Mouse (Mus musculus) myocyte (in vitro differentiated cells): ENCODE data around the gene Dlg3. TPM values are rescaled to one million over a fixed set of nuclear protein-coding genes. Genes with fewer than 3 reads are reported as not detected.
A peak's percentile ranks its signal among the peaks of the same experiment; 100 is the strongest.

Source experiments
- H3K27me3 ChIP-seq: one replicate; pipeline ENCODE4 v1.6.1; 2011; ENCODE audit not compliant: control insufficient read depth, insufficient read depth, insufficient read length
- H3K36me3 ChIP-seq: one replicate; pipeline ENCODE4 v1.6.1; 2011; ENCODE audit not compliant: control insufficient read depth, insufficient read depth
- H3K4me2 ChIP-seq: one replicate; pipeline ENCODE4 v1.6.1; 2011; ENCODE audit warnings: low read depth, control low read depth
- H3K4me3 ChIP-seq: one replicate; pipeline ENCODE4 v1.5.1; 2011; ENCODE audit warnings: mild to moderate bottlenecking, control low read depth, moderate library complexity
- H3K79me2 ChIP-seq: one replicate; pipeline ENCODE4 v1.6.1; 2011; ENCODE audit not compliant: control insufficient read depth, insufficient read depth
- H3ac ChIP-seq: one replicate; pipeline ENCODE4 v1.6.1; 2011; ENCODE audit not compliant: control insufficient read depth, insufficient read length
- CEBPB ChIP-seq: IDR thresholded peaks from 2 replicates; pipeline ENCODE4 v1.6.1; 2011; ENCODE audit warnings: mild to moderate bottlenecking, moderate library complexity; ENCODE audit not compliant: poor library complexity, insufficient read depth, severe bottlenecking
- E2F4 ChIP-seq: IDR thresholded peaks from one replicate; pipeline ENCODE4 v1.6.1; 2011; ENCODE audit warnings: mild to moderate bottlenecking, control low read depth, moderate library complexity; ENCODE audit not compliant: insufficient read depth
- MAX ChIP-seq: IDR thresholded peaks from one replicate; pipeline ENCODE4 v1.6.1; 2011; ENCODE audit warnings: low read depth, mild to moderate bottlenecking, control low read depth
- MYOD1 ChIP-seq, 3 experiments: IDR thresholded peaks; one replicate each; pipeline ENCODE4 v1.6.1; 2011; ENCODE audit warnings: control low read depth in 2 of 3, low read depth in 2 of 3, mild to moderate bottlenecking in 2 of 3, moderate library complexity in 1 of 3; ENCODE audit not compliant: insufficient read length in 2 of 3, control insufficient read depth in 1 of 3
- MYOG ChIP-seq, 3 experiments: IDR thresholded peaks; one replicate each; pipeline ENCODE4 v1.6.1; 2011; ENCODE audit warnings: control low read depth in 2 of 3, low read depth in 2 of 3, mild to moderate bottlenecking in 2 of 3; ENCODE audit not compliant: insufficient read length in 2 of 3, control insufficient read depth in 1 of 3, insufficient read depth in 1 of 3
- POLR2A ChIP-seq: IDR thresholded peaks from one replicate; pipeline ENCODE4 v1.6.1; 2011; ENCODE audit warnings: low read depth, mild to moderate bottlenecking, control low read depth, moderate library complexity; ENCODE audit not compliant: insufficient read length
- POLR2AphosphoS2 ChIP-seq: IDR thresholded peaks from one replicate; pipeline ENCODE4 v1.6.1; 2011; ENCODE audit warnings: low read depth, control low read depth; ENCODE audit not compliant: insufficient read length
- REST ChIP-seq: IDR thresholded peaks from one replicate; pipeline ENCODE4 v1.6.1; 2011; ENCODE audit warnings: mild to moderate bottlenecking, control low read depth, moderate library complexity; ENCODE audit not compliant: insufficient read depth, insufficient read length
- SRF ChIP-seq: IDR thresholded peaks from one replicate; pipeline ENCODE4 v1.6.1; 2011; ENCODE audit warnings: low read depth; ENCODE audit not compliant: control insufficient read depth, insufficient read length
- TCF12 ChIP-seq: IDR thresholded peaks from one replicate; pipeline ENCODE4 v1.6.1; 2011; ENCODE audit warnings: mild to moderate bottlenecking, control low read depth; ENCODE audit not compliant: poor library complexity, insufficient read depth, severe bottlenecking
- TCF3 ChIP-seq: IDR thresholded peaks from one replicate; pipeline ENCODE4 v1.6.1; 2011; ENCODE audit warnings: low read depth, control low read depth; ENCODE audit not compliant: insufficient read length
- USF1 ChIP-seq: IDR thresholded peaks from one replicate; pipeline ENCODE4 v1.6.1; 2011; ENCODE audit warnings: low read depth, mild to moderate bottlenecking, control low read depth, moderate library complexity
- polyA plus RNA-seq: library from polyadenylated mRNA; unstranded; fragments of >200 nt; fragmentation: generic; extraction: Trizol; gene quantifications from one replicate; pipeline ENCODE4 v1.2.1, GENCODE M21; 2012; ENCODE audit warnings: missing spikeins

Dlg3 gene
- polyA plus RNA-seq, 1 experiment: 3.8 TPM

- no peaks in the 10 kb centered on the region for H3K79me2 ChIP-seq
- no peak for TF ChIP-seq SRF
- no peak for TF ChIP-seq E2F4
- no peak for TF ChIP-seq MYOD1 (IDR thresholded peaks at IDR 0.05; ENCODE audit: control insufficient read depth in 1 of 3, insufficient read length in 2 of 3, low read depth in 2 of 3)
- no peak for TF ChIP-seq MAX
- TF ChIP-seq POLR2A: no peak
- TF ChIP-seq REST: no peak
- TF ChIP-seq POLR2AphosphoS2: no peak
- TF ChIP-seq TCF3: no peak
- TF ChIP-seq CEBPB: no peak
- no peak for TF ChIP-seq USF1
- TF ChIP-seq MYOG (IDR thresholded peaks at IDR 0.05; ENCODE audit: control insufficient read depth in 1 of 3, insufficient read depth in 1 of 3, insufficient read length in 2 of 3, low read depth in 2 of 3): no peak
- no peak for TF ChIP-seq TCF12
- H3K4me3 ChIP-seq: no peak overlapping the region
- H3K4me2 ChIP-seq: peak overlapping the region; percentile 49
- no peaks in the 10 kb centered on the region for H3K27me3 ChIP-seq
- H3ac ChIP-seq: no peak overlapping the region
- no peaks in the 10 kb centered on the region for H3K36me3 ChIP-seq
Measured at GRCm38 (mm10) chrX:100767885-100768626, 534 bp downstream of the Dlg3 start.

DNA sequence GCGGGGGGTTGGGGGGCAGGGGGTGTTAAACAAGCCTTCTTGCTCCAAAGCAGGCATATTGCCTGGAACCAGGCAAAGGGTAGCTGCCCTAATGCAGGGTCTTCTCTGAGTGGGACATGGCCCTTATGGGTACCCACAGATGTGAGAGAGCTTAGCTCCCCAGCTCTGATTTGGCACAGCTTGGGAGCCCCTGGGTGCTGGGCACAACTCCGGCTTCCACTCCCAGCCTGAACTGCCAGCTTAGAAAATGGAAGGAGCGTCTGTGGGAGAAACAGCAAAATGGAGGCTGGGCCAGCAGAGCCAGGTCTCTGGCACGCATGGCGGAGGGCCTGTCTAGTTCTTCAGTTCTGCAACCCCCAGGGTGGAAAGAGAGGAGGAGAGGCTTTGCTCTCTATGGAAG, 1.8 kb downstream of the Dlg3 start:
- no peaks in the 10 kb centered on the region for H3K27me3 ChIP-seq
- no peak overlapping the region for H3ac ChIP-seq
- no peak overlapping the region for H3K4me2 ChIP-seq
- no peak overlapping the region for H3K4me3 ChIP-seq
- TF ChIP-seq MYOG (IDR thresholded peaks at IDR 0.05; ENCODE audit: control insufficient read depth in 1 of 3, insufficient read depth in 1 of 3, insufficient read length in 2 of 3, low read depth in 2 of 3) (no peak), USF1 (no peak), POLR2A (no peak), REST (no peak)
- H3K79me2 ChIP-seq: no peaks in the 10 kb centered on the region
- H3K36me3 ChIP-seq: no peaks in the 10 kb centered on the region

- Histone ChIP-seq H3K4me3 (peak overlapping the region; percentile 23), H3K36me3 (no peaks in the 10 kb centered on the region), H3K4me2 (peak overlapping the region; percentile 45), H3ac (peak overlapping the region; percentile 60), H3K79me2 (no peaks in the 10 kb centered on the region), H3K27me3 (no peaks in the 10 kb centered on the region)
- TF ChIP-seq POLR2AphosphoS2 (no peak), TCF12 (no peak), E2F4 (no peak), MAX (no peak), CEBPB (no peak), USF1 (no peak), MYOD1 (IDR thresholded peaks at IDR 0.05; ENCODE audit: control insufficient read depth in 1 of 3, insufficient read length in 2 of 3, low read depth in 2 of 3) (no peak), SRF (no peak), TCF3 (no peak), POLR2A (no peak), REST (no peak), MYOG (IDR thresholded peaks at IDR 0.05; ENCODE audit: control insufficient read depth in 1 of 3, insufficient read depth in 1 of 3, insufficient read length in 2 of 3, low read depth in 2 of 3) (no peak)
Measured at GRCm38 (mm10) chrX:100774341-100774811, 6.9 kb downstream of the Dlg3 start.

DNA sequence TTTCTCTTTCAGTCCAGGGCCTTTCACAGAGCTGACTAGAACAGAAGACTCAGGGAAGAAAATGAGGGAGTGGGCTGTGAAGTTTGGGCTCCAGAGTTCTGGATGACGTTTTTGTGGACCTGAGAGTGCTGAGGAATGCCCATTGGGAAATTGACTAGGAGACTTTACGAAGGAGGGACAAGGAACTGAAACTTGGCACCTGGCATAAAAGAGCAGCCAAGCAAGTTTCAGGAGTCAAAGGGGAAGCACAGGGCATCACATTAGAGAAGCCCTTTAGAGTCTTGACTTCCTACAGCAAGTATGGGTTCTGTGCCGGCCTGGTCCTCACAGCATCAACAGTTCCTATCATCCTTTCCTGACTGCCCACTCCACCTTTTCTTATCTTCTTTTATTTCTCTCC, 7.9 kb downstream of the Dlg3 start:
- TF ChIP-seq MYOG (IDR thresholded peaks at IDR 0.05; ENCODE audit: control insufficient read depth in 1 of 3, insufficient read depth in 1 of 3, insufficient read length in 2 of 3, low read depth in 2 of 3) (no peak), POLR2A (no peak), MYOD1 (IDR thresholded peaks at IDR 0.05; ENCODE audit: control insufficient read depth in 1 of 3, insufficient read length in 2 of 3, low read depth in 2 of 3) (no peak), TCF3 (no peak), USF1 (no peak), POLR2AphosphoS2 (no peak), SRF (no peak), REST (no peak)
- peak overlapping the region; percentile 23 for H3K4me3 ChIP-seq
- no peak overlapping the region for H3K4me2 ChIP-seq
- H3ac ChIP-seq: no peak overlapping the region
- no peaks in the 10 kb centered on the region for H3K27me3 ChIP-seq
- no peaks in the 10 kb centered on the region for H3K79me2 ChIP-seq
- H3K36me3 ChIP-seq: no peaks in the 10 kb centered on the region

DNA sequence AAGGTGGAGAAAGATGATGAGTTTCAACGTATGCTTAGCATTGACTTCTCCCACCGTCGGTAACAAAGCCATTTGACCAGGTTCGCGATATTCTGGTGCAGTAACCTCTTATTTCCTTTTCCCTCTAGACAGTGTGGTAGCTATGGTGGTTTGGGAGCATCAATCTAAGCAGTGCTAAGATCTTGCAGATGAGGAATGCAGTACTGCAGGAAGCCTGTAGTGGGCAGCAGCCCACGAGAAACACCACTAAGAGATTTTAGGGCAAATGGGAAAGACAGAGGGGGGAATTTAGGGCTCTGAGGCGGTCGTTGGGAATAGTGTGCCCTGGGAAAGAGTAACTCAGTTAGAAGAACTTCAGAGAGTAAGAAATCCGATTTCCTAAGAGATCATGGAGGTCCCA, 9.0 kb downstream of the Dlg3 start:
- H3K36me3 ChIP-seq: no peaks in the 10 kb centered on the region
- H3K79me2 ChIP-seq: no peaks in the 10 kb centered on the region
- H3K27me3 ChIP-seq: no peaks in the 10 kb centered on the region
- H3K4me2 ChIP-seq: peak overlapping the region; percentile 73
- no peak overlapping the region for H3ac ChIP-seq
- TF ChIP-seq SRF (no peak), POLR2A (no peak), MYOD1 (IDR thresholded peaks at IDR 0.05; ENCODE audit: control insufficient read depth in 1 of 3, insufficient read length in 2 of 3, low read depth in 2 of 3) (no peak), MYOG (IDR thresholded peaks at IDR 0.05; ENCODE audit: control insufficient read depth in 1 of 3, insufficient read depth in 1 of 3, insufficient read length in 2 of 3, low read depth in 2 of 3) (no peak), TCF12 (no peak), TCF3 (no peak), REST (no peak), USF1 (no peak)
- H3K4me3 ChIP-seq: peak overlapping the region; percentile 30
